Mouse (Mus musculus): ENCODE measurements at regions not wholly inside any gene's neighbourhood (a gene's known extent, or its start where the extent isn't known, plus 50 kb on each side); places are given as distances from the start of the nearest gene placed in this dataset.

DNA sequence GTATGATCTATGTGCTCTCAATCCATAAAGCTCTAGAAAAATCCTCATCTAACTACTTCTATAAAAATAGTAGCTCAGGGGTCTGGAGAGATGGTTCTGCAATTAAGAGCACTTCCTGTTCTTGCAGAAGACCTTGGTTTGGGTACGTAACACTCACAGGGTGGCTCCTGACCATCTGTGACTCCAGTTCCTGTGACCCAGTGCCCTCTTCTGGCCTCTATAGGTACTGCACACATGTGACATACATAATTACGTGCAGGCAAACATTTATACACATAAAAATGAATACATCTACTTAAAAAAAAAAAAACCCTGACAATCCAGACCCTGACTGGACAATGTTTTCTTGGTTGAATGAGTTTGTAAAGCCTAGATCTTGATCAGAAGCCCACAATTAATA lies 347.2 kb upstream of the Tmpo start:
- Histone ChIP-seq H3K27me3 (ENCODE audit: control insufficient read depth) (no peaks in the 10 kb centered on the region), H3K4me1 (ENCODE audit: control insufficient read depth) (no peaks in the 10 kb centered on the region), H3K4me3 (replicated peaks) (no peak overlapping the region), H3K36me3 (ENCODE audit: control insufficient read depth) (no peaks in the 10 kb centered on the region), H3K9me3 (ENCODE audit: control insufficient read depth, low read length) (peaks cover 8% of the 10 kb centered on the region)
- no peak for TF ChIP-seq TAL1 (IDR thresholded peaks at IDR 0.05; ENCODE audit: low read length)
- no peak for TF ChIP-seq GATA1 (IDR thresholded peaks at IDR 0.05; ENCODE audit: low read length)

DNA sequence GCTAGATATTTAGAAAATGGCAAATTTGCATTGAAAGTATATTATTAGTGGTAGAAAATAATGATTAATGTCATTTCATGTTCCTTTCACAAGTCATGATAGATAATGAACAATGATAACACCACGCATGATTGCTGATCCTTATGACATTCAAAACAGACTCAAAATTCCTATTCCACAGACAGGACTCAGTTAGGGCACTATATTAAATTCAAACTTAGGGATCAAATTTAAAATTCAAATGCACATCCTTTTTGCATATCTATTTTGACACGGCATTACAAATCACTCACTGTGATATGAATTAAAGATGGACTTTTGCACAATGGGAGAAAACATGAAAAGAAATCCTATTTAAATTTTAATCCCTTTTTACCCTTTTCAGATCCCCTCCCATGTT lies 340.1 kb upstream of the Tmpo start:
- H3K36me3 ChIP-seq (ENCODE audit: control insufficient read depth): no peaks in the 10 kb centered on the region
- TF ChIP-seq GATA1 (IDR thresholded peaks at IDR 0.05; ENCODE audit: low read length): no peak
- TF ChIP-seq TAL1 (IDR thresholded peaks at IDR 0.05; ENCODE audit: low read length): no peak
- no peaks in the 10 kb centered on the region for H3K27me3 ChIP-seq (ENCODE audit: control insufficient read depth)
- H3K9me3 ChIP-seq (ENCODE audit: control insufficient read depth, low read length): peaks cover 15% of the 10 kb centered on the region
- H3K4me3 ChIP-seq (replicated peaks): no peak overlapping the region
- no peaks in the 10 kb centered on the region for H3K4me1 ChIP-seq (ENCODE audit: control insufficient read depth)

DNA sequence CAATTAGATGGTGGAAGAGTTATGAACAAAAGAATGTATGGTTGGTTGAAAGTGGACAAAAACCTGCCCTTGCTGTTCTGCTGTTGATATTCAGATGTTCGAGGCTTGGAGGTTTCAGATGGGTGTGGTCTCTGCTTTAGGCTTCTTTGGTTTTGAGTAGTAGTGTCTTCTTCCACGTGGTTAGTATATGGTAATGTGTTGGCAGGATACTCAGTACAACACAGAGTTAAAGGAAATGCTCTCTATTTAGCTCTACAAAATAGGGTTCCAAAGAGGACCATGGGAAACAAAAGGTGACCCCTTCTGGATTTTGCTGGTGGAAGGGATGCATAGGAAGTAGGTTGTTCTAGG lies 333.9 kb upstream of the Tmpo start:
- Histone ChIP-seq H3K36me3 (ENCODE audit: control insufficient read depth) (no peaks in the 10 kb centered on the region), H3K4me1 (ENCODE audit: control insufficient read depth) (no peaks in the 10 kb centered on the region), H3K4me3 (replicated peaks) (no peak overlapping the region), H3K9me3 (ENCODE audit: control insufficient read depth, low read length) (peaks cover 20% of the 10 kb centered on the region), H3K27me3 (ENCODE audit: control insufficient read depth) (no peaks in the 10 kb centered on the region)
- no peak for TF ChIP-seq GATA1 (IDR thresholded peaks at IDR 0.05; ENCODE audit: low read length)
- TF ChIP-seq TAL1 (IDR thresholded peaks at IDR 0.05; ENCODE audit: low read length): no peak

DNA sequence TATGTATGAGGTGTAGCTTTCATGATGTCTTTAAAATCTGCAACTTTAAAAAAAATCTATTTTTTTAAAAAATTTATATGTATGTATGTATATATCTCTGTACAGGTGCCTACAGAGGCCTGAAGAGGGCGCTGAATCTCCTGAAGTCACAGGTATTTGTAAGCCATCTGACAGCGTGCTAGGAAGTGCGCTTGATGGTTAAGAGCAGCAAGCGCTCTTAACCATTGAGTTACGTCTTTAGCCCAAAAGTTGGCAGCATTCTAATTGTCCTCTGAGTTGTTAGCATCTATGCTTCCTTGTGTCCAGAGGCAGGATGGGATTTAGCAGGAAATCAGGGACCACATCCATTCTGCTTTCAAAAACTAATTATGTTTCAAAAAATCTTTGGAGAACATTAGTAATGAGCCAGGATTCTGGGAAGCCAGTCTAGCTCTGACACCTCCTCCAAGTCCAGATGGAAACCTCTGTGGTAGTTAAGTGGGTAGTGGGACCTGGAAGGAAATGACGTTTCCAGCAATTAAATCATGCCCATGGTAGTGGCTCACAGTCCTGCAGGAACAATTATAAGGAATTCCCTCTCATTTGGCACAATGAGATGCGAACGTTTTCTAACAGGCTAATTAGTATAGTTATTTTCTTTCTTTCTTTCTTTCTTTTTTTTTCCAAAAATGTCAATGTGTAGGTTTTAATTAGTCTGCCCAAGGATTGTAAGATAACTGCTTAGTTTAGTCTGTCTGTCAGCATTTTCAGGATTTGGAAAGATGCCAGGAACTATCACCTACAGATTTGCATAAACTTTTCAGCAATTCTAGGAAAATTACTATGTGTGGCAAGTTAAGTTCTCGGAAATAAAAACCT lies 333.3 kb upstream of the Tmpo start:
- TF ChIP-seq GATA1 (IDR thresholded peaks at IDR 0.05; ENCODE audit: low read length): no peak
- TF ChIP-seq TAL1 (IDR thresholded peaks at IDR 0.05; ENCODE audit: low read length): no peak
- Histone ChIP-seq H3K9me3 (ENCODE audit: control insufficient read depth, low read length) (peaks cover 23% of the 10 kb centered on the region), H3K36me3 (ENCODE audit: control insufficient read depth) (no peaks in the 10 kb centered on the region), H3K4me3 (replicated peaks) (no peak overlapping the region), H3K4me1 (ENCODE audit: control insufficient read depth) (no peaks in the 10 kb centered on the region), H3K27me3 (ENCODE audit: control insufficient read depth) (no peaks in the 10 kb centered on the region)

DNA sequence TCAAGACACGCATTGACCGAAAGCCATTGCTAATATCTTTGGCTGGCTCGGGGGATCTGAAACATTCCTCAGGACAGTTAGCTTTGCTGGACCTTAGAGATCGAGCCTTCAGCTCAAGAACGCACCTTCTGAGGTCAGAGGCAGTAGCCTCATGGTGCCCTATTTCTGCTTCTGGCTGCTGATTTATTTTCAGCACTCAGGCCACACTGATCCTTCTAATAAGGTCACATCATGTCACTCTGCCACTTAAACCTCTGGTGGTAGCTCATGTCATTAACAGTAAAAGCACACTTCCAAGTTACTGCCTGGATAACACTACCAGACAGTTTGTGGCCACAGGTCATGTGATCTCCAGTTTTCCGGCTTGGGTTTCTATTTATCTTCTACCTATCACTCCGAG lies 325.9 kb upstream of the Tmpo start:
- Histone ChIP-seq H3K4me3 (replicated peaks) (no peak overlapping the region), H3K4me1 (ENCODE audit: control insufficient read depth) (no peaks in the 10 kb centered on the region), H3K9me3 (ENCODE audit: control insufficient read depth, low read length) (peaks cover 16% of the 10 kb centered on the region), H3K27me3 (ENCODE audit: control insufficient read depth) (no peaks in the 10 kb centered on the region), H3K36me3 (ENCODE audit: control insufficient read depth) (no peaks in the 10 kb centered on the region)
- no peak for TF ChIP-seq TAL1 (IDR thresholded peaks at IDR 0.05; ENCODE audit: low read length)
- TF ChIP-seq GATA1 (IDR thresholded peaks at IDR 0.05; ENCODE audit: low read length): no peak

DNA sequence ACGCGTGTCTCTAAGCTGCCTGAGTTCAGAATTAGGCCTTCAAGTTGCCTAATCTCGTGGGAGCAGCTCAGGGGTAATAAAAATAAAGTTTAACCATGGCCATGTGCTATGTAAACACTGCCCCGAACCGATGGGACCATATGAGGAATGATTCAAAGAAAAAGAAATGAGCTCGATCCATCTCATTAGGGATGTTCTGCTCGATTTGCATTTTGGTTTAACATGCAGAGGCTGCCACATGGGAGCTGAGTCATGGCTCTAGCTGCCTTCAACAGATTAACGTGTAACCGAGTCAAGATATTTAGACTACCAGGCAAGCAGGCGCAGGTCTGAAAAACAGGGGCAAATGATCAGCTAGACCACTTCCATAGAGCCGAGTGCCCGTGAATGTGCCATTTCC lies 323.8 kb upstream of the Tmpo start:
- Histone ChIP-seq H3K4me3 (replicated peaks) (no peak overlapping the region), H3K27me3 (ENCODE audit: control insufficient read depth) (no peaks in the 10 kb centered on the region), H3K9me3 (ENCODE audit: control insufficient read depth, low read length) (peaks cover 16% of the 10 kb centered on the region), H3K36me3 (ENCODE audit: control insufficient read depth) (no peaks in the 10 kb centered on the region), H3K4me1 (ENCODE audit: control insufficient read depth) (no peaks in the 10 kb centered on the region)
- TF ChIP-seq TAL1 (IDR thresholded peaks at IDR 0.05; ENCODE audit: low read length): no peak
- no peak for TF ChIP-seq GATA1 (IDR thresholded peaks at IDR 0.05; ENCODE audit: low read length)

DNA sequence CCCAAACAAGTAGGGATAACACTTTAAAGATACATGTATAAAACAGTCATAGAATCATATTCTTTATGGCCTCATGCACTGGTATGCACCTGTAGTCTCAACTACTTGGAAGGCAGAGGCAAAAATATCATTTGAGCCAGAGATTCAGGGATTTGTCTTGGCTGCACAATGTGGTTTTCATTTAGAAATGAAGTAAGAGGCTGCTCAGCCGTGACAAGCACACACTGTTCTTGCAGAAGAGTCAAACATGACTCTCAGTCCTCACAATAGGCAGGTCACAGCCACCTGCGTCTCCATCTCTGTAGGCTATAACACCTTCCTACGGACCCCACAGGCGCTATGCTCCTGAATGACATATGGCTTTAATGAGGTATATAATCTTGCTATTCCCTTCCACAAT lies 317.4 kb upstream of the Tmpo start:
- Histone ChIP-seq H3K4me1 (ENCODE audit: control insufficient read depth) (no peaks in the 10 kb centered on the region), H3K36me3 (ENCODE audit: control insufficient read depth) (no peaks in the 10 kb centered on the region), H3K4me3 (replicated peaks) (no peak overlapping the region), H3K27me3 (ENCODE audit: control insufficient read depth) (no peaks in the 10 kb centered on the region), H3K9me3 (ENCODE audit: control insufficient read depth, low read length) (peaks cover 6% of the 10 kb centered on the region; the same call in 1 of the 2 replicates)
- TF ChIP-seq TAL1 (IDR thresholded peaks at IDR 0.05; ENCODE audit: low read length): no peak
- TF ChIP-seq GATA1 (IDR thresholded peaks at IDR 0.05; ENCODE audit: low read length): no peak

DNA sequence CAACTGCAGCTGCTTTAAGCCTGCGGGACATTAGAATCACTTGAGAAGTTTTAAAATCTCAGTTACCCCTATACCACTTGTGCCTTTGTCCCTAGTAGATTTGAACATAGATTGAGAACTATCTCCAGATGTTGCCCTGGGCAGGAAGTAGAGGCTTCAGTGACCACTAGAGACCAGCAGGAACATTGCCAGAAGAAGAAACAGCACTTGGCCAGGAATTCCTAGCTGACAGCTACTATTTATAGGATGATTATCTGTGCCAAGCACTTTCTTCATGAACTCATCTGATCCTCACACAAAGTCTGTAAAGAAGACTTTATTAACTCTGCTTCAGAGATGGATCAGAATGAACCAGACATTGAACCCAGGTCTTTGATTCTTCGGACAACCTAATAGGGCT lies 283.6 kb upstream of the Tmpo start:
- no peak for TF ChIP-seq GATA1 (IDR thresholded peaks at IDR 0.05; ENCODE audit: low read length)
- Histone ChIP-seq H3K4me1 (ENCODE audit: control insufficient read depth) (no peaks in the 10 kb centered on the region), H3K27me3 (ENCODE audit: control insufficient read depth) (no peaks in the 10 kb centered on the region), H3K9me3 (ENCODE audit: control insufficient read depth, low read length) (0 out of 2 replicates have a peak, but pooled peaks cover 4% of the 10 kb centered on the region), H3K36me3 (ENCODE audit: control insufficient read depth) (no peaks in the 10 kb centered on the region), H3K4me3 (replicated peaks) (no peak overlapping the region)

DNA sequence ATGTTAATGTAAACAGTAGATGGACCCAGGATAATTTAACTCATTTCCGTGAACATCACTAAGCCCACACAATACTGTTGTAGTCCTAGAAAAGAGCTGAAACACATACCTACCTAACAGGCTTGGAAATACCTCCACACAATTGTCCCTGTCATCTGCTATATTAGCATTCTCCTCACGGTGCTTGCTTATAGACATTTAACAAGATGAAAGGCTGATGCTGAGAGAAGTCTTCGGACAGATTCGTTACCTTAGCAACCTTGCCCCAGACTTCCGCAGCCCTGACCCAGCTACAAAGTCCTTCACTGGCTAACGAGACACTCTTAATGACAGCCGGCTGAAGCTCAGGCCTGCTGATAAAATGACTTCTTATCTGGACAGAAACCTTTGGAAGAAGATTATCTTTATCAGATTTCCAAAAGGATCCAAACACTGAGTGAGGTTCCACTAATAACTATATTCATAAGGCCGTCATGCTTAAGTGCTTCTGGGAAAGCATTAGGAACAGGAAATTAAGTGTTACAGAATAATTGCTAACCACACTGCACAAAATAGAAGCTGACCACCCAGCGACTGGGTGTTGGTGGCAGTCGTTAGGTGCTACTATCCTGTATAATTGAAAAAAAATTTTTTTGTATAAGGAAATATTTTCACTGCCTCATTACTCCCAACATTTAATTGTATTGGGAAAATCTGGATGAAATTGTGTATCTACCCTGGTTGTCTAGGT lies 267.0 kb upstream of the Tmpo start:
- H3K36me3 ChIP-seq (ENCODE audit: control insufficient read depth): no peaks in the 10 kb centered on the region
- no peak for TF ChIP-seq TAL1 (IDR thresholded peaks at IDR 0.05; ENCODE audit: low read length)
- no peak for TF ChIP-seq GATA1 (IDR thresholded peaks at IDR 0.05; ENCODE audit: low read length)
- H3K4me3 ChIP-seq (replicated peaks): no peak overlapping the region
- H3K9me3 ChIP-seq (ENCODE audit: control insufficient read depth, low read length): peaks cover 7% of the 10 kb centered on the region
- no peaks in the 10 kb centered on the region for H3K27me3 ChIP-seq (ENCODE audit: control insufficient read depth)
- no peaks in the 10 kb centered on the region for H3K4me1 ChIP-seq (ENCODE audit: control insufficient read depth)
